Mouse (Mus musculus) bone marrow macrophage, adult 2 months (primary cell): ENCODE measurements around the gene Cpsf7. TPM values are rescaled to one million over a fixed set of nuclear protein-coding genes. Genes with fewer than 3 reads are reported as not detected.

Source experiments
- H3K27ac ChIP-seq: 2 replicates; pipeline ENCODE4 v1.5.1; 2012; ENCODE audit warnings: low read depth, low read length; ENCODE audit not compliant: insufficient read depth
- H3K4me1 ChIP-seq: 2 replicates; pipeline ENCODE4 v1.6.1; 2012; ENCODE audit warnings: low read length; ENCODE audit not compliant: control insufficient read depth, insufficient read depth
- H3K4me3 ChIP-seq: 2 replicates; pipeline ENCODE4 v1.5.1; 2012; ENCODE audit warnings: mild to moderate bottlenecking, low read length, moderate library complexity; ENCODE audit not compliant: insufficient read depth
- CTCF ChIP-seq: IDR thresholded peaks from 2 replicates; pipeline ENCODE4 v1.5.1; 2012; ENCODE audit warnings: low read depth, mild to moderate bottlenecking, low read length, moderate library complexity
- POLR2A ChIP-seq: IDR thresholded peaks from 2 replicates; pipeline ENCODE4 v1.6.1; 2012; ENCODE audit warnings: mild to moderate bottlenecking, low read depth, low read length, borderline replicate concordance
- polyA plus RNA-seq: library from polyadenylated mRNA; stranded (reverse); fragments of >200 nt; gene quantifications from 2 replicates; pipeline ENCODE4 v1.2.4, GENCODE M21; 2012; ENCODE audit not compliant: missing spikeins, insufficient read depth, insufficient read length

Cpsf7 gene
- polyA plus RNA-seq: 62.0 and 62.8 TPM in 2 replicates

DNA sequence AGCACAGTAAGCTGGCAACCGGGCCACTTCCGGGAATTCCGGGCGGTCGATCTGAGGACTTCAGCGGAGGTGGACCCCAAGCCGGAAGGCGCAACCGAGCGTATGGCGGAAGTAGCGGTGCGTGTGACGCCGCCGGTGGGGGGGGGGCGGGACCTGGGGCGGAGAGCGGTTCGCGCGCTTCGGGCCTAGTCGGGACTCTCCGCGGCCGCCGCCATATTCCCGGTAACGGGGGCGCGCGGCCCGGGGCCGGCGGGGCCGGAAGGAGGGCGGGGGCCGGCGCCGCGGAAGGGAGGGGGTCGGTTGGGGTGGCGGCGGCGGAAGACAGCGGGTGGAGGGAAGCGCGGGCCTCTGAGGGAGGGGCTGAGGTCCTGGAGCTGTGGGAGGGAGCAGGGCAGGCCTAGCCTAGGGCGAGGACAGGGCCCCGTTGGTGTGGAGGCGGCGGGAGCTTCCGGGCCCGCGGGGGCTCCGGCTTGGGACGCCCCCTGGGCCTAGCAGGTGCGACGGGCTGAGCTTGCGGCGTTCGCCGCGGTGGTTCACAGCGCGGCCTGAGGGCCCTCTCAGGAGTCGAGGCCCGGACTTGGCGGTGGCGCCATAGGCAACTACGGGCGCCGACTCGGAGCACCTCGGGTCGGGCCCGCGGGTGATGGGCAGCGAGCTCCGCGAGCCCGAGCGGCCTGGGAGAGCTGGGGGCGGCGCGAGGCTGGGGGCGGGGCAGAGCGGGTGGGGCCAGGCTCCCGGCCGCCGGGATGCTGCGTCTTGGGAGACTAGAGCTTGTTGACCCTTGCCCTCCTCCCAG lies at the start of gene Cpsf7:
TSS of gene Cpsf7 (plus strand) at position 161 of the 796 bp plus-strand sequence.
- no peak for TF ChIP-seq POLR2A
- TF ChIP-seq CTCF: no peak
- Histone ChIP-seq H3K27ac (peak within 1 kb of the TSS; percentile 86), H3K4me1 (peaks cover 24% of the 10 kb centered on the region)

DNA sequence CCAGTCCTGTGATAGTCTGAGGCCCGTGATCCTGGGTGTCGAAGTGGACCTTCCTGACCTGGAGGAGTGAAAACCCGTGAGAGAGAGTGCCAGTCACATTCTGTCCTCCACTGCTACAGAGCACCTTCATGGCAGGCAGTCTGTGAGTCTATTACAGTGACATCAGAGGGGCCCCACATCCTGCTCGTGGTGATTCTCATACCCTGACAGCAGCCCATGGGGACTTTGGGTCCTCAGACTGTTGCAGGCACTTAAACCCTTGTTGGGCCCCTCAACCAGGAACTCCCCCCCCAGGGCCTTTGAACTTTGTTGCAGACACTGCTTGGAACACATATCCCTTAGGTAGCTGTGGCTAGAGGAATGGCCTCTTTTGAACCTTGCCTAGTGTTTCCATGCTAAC lies 45.5 kb upstream of the Cpsf7 start:
- no peaks in the 10 kb centered on the region for H3K4me1 ChIP-seq
- no peak for TF ChIP-seq CTCF
- no peak for TF ChIP-seq POLR2A
- no peak overlapping the region for H3K27ac ChIP-seq
- no peak overlapping the region for H3K4me3 ChIP-seq

More for the DNA sequence above, at the start of gene Cpsf7:
- peak within 1 kb of the TSS; percentile 65 for H3K4me3 ChIP-seq

DNA sequence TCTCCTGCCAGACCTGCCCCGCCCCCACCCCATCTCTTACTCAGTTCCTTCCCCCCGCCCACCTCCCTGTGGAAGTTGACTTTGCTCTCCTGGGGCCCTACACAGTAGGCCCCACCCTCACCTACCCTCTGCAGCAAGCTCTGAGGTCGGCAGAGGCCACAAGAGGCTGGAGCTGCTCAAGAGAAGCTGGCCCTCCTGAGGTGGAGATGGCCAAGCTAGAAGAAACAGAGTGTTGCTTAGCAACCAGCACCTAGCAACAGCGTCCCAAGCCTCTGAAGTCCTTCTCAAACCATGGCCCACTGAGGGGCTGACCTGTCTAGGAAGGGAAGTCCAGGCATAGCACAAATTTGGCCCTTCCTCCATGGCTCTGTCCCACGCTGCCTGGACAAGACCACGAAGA lies 42.4 kb upstream of the Cpsf7 start, which contains the start of gene Ppp1r32:
TSS of gene Ppp1r32 (minus strand) at position 226 of the 400 bp plus-strand sequence.
- Histone ChIP-seq H3K4me1 (no peaks in the 10 kb centered on the region), H3K4me3 (no peak within 1 kb of the TSS), H3K27ac (no peak within 1 kb of the TSS)
- TF ChIP-seq POLR2A (no peak), CTCF (no peak)

DNA sequence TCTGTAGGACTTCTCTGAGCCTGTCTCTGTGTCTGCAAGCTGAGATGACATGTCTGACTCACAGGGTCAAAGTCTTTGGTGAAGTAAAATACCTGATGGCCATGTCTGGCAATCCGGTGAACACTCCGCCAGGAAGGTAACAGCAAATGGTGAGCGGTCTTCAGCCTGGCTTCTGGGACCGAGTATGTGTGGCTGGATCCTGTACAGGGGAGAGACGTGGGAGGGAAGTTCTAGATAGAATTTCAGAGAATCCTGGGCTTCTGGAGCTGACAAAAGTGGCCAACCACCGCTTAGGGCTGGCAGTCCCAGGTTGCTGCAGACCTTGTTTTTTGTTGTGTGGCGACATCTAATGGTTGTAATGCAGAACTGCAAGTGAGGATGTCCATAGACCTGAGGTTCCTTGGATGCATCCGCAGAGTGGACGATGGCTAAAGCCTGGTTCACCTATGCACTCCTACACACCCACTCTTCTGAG lies 38.8 kb upstream of the Cpsf7 start:
- H3K4me1 ChIP-seq: no peaks in the 10 kb centered on the region
- H3K4me3 ChIP-seq: no peak overlapping the region
- peak; percentile 88 for TF ChIP-seq CTCF
- TF ChIP-seq POLR2A: no peak
- no peak overlapping the region for H3K27ac ChIP-seq

DNA sequence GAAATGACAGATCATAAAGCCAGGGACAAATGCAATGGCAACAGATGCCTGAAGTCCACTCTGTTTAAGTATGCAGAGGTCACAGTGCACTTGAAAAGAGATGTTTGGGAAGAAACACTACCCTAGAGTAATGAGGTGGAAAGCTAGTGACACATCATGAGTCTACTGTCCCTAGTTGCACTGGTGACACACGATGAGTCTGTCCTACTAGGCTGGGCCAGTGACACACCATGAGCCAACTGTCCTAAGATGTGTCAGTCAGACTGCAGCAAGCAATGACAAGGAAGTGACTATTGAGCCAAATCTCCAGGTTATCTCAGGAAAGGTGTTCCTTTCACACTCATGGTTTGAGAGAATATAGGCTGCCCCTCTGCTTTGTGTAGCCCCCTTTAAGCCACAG lies 29.4 kb upstream of the Cpsf7 start:
- H3K27ac ChIP-seq: no peak overlapping the region
- no peak overlapping the region for H3K4me3 ChIP-seq
- H3K4me1 ChIP-seq: peaks cover 33% of the 10 kb centered on the region
- TF ChIP-seq POLR2A (no peak), CTCF (no peak)

DNA sequence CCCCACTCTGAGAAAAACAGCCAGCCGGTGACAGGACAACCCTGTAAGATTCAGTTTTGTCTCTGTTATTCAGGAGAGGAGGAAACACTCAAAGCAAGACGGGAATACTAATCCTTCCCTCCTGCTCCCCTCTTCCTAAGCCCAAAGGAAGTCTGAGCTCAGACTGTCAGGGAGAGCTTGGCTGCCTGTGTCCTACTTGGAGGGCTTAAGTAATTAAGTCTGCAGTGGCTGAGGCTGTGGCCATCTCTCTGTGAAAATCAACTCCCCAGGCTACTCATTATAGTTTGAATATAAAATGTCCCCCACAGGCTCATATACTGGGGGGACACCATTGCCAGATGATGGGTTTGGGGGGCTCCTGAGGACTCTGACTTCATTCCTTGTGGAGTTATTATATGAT lies 28.1 kb upstream of the Cpsf7 start:
- Histone ChIP-seq H3K27ac (peak overlapping the region; percentile 15; the same call in 1 of the 2 replicates), H3K4me1 (peaks cover 33% of the 10 kb centered on the region), H3K4me3 (no peak overlapping the region)
- TF ChIP-seq CTCF (no peak), POLR2A (no peak)

DNA sequence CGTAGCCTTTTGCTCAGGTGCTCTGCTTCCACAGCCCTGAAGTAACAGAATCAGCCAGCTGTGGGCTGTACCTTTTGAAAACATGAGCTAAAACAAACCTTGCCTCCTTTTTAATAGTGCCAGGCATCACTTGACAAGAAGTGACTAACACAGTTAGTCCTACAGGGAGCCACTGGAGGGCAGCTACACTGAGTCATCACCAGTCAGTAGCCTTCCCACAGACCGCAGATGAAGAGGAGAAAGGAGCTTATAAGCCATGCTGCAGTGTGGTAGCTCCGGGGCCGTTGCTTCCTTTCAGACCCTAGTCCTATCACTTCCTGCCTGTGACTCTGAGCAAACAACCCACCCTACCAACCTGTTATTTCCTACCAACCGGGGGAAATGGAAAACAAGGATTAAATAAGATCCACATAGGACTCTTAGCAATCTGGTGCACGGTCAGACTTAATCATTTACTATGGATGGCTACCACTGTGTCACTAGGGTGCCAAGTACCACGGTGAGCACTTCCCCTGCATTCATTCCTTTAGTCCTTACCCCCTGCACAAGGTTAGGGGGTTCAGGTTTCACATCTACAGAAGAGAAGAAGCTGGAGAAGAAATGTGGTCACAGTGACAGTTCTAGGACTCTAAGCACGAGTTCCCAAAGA lies 27.4 kb upstream of the Cpsf7 start:
- Histone ChIP-seq H3K4me3 (no peak overlapping the region), H3K27ac (peak overlapping the region; percentile 15), H3K4me1 (peaks cover 34% of the 10 kb centered on the region)
- no peak for TF ChIP-seq CTCF
- TF ChIP-seq POLR2A: no peak

DNA sequence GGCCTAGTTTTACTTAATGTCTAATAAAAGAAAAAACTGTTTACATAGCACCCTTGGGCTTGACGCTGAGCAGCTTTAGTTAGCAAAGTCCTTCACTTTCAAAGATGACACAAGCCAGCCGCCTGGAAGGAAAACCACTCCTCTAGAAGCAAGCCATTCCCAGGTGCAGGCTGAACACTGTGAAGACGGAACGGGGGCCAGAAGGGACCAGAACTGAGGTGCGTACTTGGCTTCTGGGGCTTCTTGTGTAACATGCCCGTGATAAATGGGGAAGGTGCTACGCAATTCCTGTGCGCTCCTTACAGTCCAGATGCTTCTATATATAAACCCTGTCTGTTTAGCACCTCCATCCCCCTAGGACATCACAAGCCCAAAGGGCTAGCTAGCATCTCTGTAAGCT lies 24.5 kb upstream of the Cpsf7 start:
- Histone ChIP-seq H3K4me3 (no peak overlapping the region), H3K27ac (no peak overlapping the region), H3K4me1 (peaks cover 41% of the 10 kb centered on the region)
- TF ChIP-seq POLR2A (no peak), CTCF (no peak)

DNA sequence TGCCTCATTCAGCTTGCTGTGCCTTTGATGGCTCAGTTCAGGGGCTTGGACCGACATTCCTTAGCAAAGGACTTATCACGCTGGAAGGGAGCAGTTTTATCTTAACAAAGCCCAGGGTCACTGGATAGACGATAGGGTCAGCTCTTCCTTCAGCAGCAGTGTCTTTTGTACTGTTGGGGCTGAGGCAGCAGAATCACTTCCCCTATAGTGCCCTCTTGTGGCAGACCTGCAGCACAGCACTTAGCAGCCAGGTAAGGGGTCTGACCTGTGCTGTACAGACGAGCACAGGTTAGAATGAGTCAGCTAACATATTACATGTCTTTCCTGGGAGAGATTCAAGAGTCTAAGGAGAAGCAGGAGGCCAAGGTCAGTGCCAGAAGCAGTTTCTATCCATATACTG lies 22.5 kb upstream of the Cpsf7 start:
- Histone ChIP-seq H3K4me1 (peaks cover 22% of the 10 kb centered on the region), H3K4me3 (no peak overlapping the region), H3K27ac (no peak overlapping the region)
- TF ChIP-seq POLR2A (no peak), CTCF (peak; percentile 97)
